Mouse (Mus musculus): Measurements from ENCODE around the gene Fnbp1l. TPM values are rescaled to one million over a fixed set of nuclear protein-coding genes. Genes with fewer than 3 reads are reported as not detected.

The Fnbp1l gene
- polyA plus RNA-seq, 1 experiment from 2014 or later = 64.0 TPM

GRCm38 (mm10) chr3:122547469-122547868 lies 72.0 kb downstream of the Fnbp1l start:
- H3K36me3 ChIP-seq (ENCODE audit: control insufficient read depth, insufficient read depth, low read length) = peaks cover 53% of the 10 kb centered on the region
- H3K27ac ChIP-seq (ENCODE audit: low read depth, low read length) = no peak overlapping the region
- H3K9ac ChIP-seq (ENCODE audit: low read depth, low read length) = no peak overlapping the region
- ATAC-seq (ENCODE audit: low FRiP score, low TSS enrichment) = no peak
- no peaks in the 10 kb centered on the region for H3K4me1 ChIP-seq (ENCODE audit: control insufficient read depth, insufficient read depth, low read length)
- no peaks in the 10 kb centered on the region for H3K9me3 ChIP-seq (ENCODE audit: control insufficient read depth, low read length)
- no peak overlapping the region for H3K4me2 ChIP-seq (replicated peaks; ENCODE audit: low read depth, low read length)
- H3K4me3 ChIP-seq (ENCODE audit: low read length) = no peak overlapping the region
- no peaks in the 10 kb centered on the region for H3K27me3 ChIP-seq (ENCODE audit: control insufficient read depth, insufficient read depth, low read length)
- WGBS = 78% methylated on average over 4 of the region's 4 CpGs

GRCm38 (mm10) chr3:122545346-122545745 lies 74.2 kb downstream of the Fnbp1l start:
- H3K4me3 ChIP-seq (ENCODE audit: low read length) = no peak overlapping the region
- H3K4me2 ChIP-seq (replicated peaks; ENCODE audit: low read depth, low read length) = no peak overlapping the region
- no peaks in the 10 kb centered on the region for H3K9me3 ChIP-seq (ENCODE audit: control insufficient read depth, low read length)
- no peak for ATAC-seq (ENCODE audit: low FRiP score, low TSS enrichment)
- H3K36me3 ChIP-seq (ENCODE audit: control insufficient read depth, insufficient read depth, low read length) = peaks cover 71% of the 10 kb centered on the region
- H3K4me1 ChIP-seq (ENCODE audit: control insufficient read depth, insufficient read depth, low read length) = no peaks in the 10 kb centered on the region
- H3K27me3 ChIP-seq (ENCODE audit: control insufficient read depth, insufficient read depth, low read length) = no peaks in the 10 kb centered on the region
- WGBS = 82% methylated on average over 2 of the region's 2 CpGs
- no peak overlapping the region for H3K27ac ChIP-seq (ENCODE audit: low read depth, low read length)
- H3K9ac ChIP-seq (ENCODE audit: low read depth, low read length) = no peak overlapping the region

GRCm38 (mm10) chr3:122540918-122541317 lies 78.6 kb downstream of the Fnbp1l start:
- Histone ChIP-seq H3K4me3 (ENCODE audit: low read length) (no peak overlapping the region), H3K27me3 (ENCODE audit: control insufficient read depth, insufficient read depth, low read length) (no peaks in the 10 kb centered on the region), H3K4me2 (replicated peaks; ENCODE audit: low read depth, low read length) (no peak overlapping the region), H3K4me1 (ENCODE audit: control insufficient read depth, insufficient read depth, low read length) (no peaks in the 10 kb centered on the region), H3K36me3 (ENCODE audit: control insufficient read depth, insufficient read depth, low read length) (peaks cover 78% of the 10 kb centered on the region), H3K9ac (ENCODE audit: low read depth, low read length) (no peak overlapping the region), H3K27ac (ENCODE audit: low read depth, low read length) (no peak overlapping the region), H3K9me3 (ENCODE audit: control insufficient read depth, low read length) (no peaks in the 10 kb centered on the region)
- ATAC-seq (ENCODE audit: low FRiP score, low TSS enrichment) = 0 out of 2 replicates have a peak, but pooled peaks have one; percentile 9
- 74% methylated on average over 4 of the region's 4 CpGs for WGBS

GRCm38 (mm10) chr3:122539961-122540690 lies 79.4 kb downstream of the Fnbp1l start:
- Histone ChIP-seq H3K4me2 (replicated peaks; ENCODE audit: low read depth, low read length) (no peak overlapping the region), H3K27me3 (ENCODE audit: control insufficient read depth, insufficient read depth, low read length) (no peaks in the 10 kb centered on the region), H3K4me1 (ENCODE audit: control insufficient read depth, insufficient read depth, low read length) (no peaks in the 10 kb centered on the region), H3K27ac (ENCODE audit: low read depth, low read length) (no peak overlapping the region), H3K9me3 (ENCODE audit: control insufficient read depth, low read length) (no peaks in the 10 kb centered on the region), H3K4me3 (ENCODE audit: low read length) (no peak overlapping the region), H3K36me3 (ENCODE audit: control insufficient read depth, insufficient read depth, low read length) (peaks cover 75% of the 10 kb centered on the region), H3K9ac (ENCODE audit: low read depth, low read length) (no peak overlapping the region)
- ATAC-seq (ENCODE audit: low FRiP score, low TSS enrichment) = no peak
- 67% methylated on average over 17 of the region's 17 CpGs for WGBS

DNA sequence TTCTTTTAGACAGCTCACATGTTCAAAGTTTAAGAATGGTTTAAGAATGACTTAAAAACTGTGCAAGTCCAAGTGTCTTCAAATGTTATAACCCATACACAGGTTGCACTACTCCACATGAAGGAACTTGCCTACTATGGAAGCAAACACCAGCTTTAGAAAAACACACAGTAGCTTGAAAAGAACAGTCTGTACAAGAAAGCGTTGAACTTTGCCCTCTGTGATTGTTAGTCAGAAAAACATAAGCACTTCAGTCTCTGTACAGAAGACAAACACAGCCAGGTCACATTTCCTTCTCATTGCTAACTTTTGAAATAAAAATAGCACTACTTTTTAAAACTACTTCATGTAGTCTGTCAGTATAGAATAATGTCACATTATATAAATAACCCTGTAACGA lies 80.7 kb downstream of the Fnbp1l start:
- no peak for ATAC-seq (ENCODE audit: low FRiP score, low TSS enrichment)
- 76% methylated on average over 2 of the region's 2 CpGs for WGBS
- no peaks in the 10 kb centered on the region for H3K9me3 ChIP-seq (ENCODE audit: control insufficient read depth, low read length)

DNA sequence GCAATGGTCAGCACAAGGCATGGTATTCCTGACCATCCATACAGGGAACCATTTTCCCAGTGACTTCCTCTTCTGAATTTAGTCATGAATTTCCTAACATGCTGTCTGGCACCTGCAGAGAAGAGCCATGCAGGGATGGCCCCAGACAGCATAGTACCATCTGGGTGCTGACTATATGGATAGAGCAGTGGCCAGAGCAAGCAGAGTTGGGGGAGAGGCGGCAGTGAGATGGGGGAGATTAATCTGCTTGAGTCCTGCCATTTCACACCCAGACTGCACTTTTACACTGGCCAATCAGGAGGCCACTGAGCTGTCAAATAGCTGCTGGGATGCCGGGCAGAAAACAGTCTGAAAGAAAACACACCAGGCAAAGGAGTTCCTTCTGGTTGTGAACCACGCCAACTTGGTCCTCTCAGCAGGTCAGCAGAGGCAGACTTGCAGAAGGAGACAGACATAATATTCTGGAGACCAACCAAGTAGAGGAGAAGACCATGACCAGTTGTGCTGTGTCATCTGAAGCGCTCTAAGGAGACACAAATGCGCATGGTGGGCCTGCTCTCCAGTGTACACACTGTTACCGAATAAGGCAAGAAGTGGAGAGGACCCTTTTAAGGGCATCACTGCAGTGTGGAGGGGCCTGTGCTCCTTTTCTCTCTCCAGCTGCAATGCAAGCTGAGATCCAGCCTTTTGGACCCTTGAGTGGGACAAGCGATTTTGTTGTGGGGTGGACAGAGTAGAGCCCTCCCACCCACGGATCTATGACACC lies 83.4 kb downstream of the Fnbp1l start:
- no peaks in the 10 kb centered on the region for H3K9me3 ChIP-seq (ENCODE audit: control insufficient read depth, low read length)
- H3K36me3 ChIP-seq (ENCODE audit: control insufficient read depth, insufficient read depth, low read length) = peaks cover 38% of the 10 kb centered on the region
- no peak overlapping the region for H3K4me2 ChIP-seq (replicated peaks; ENCODE audit: low read depth, low read length)
- no peak overlapping the region for H3K9ac ChIP-seq (ENCODE audit: low read depth, low read length)
- H3K4me3 ChIP-seq (ENCODE audit: low read length) = no peak overlapping the region
- WGBS = 84% methylated on average over 8 of the region's 8 CpGs
- no peak overlapping the region for H3K27ac ChIP-seq (ENCODE audit: low read depth, low read length)
- ATAC-seq (ENCODE audit: low FRiP score, low TSS enrichment) = no peak
- H3K27me3 ChIP-seq (ENCODE audit: control insufficient read depth, insufficient read depth, low read length) = no peaks in the 10 kb centered on the region
- no peaks in the 10 kb centered on the region for H3K4me1 ChIP-seq (ENCODE audit: control insufficient read depth, insufficient read depth, low read length)

More for the DNA sequence above, 80.7 kb downstream of the Fnbp1l start:
- no peak overlapping the region for H3K27ac ChIP-seq (ENCODE audit: low read depth, low read length)
- no peak overlapping the region for H3K4me3 ChIP-seq (ENCODE audit: low read length)
- H3K36me3 ChIP-seq (ENCODE audit: control insufficient read depth, insufficient read depth, low read length) = peaks cover 63% of the 10 kb centered on the region
- no peak overlapping the region for H3K4me2 ChIP-seq (replicated peaks; ENCODE audit: low read depth, low read length)
- H3K27me3 ChIP-seq (ENCODE audit: control insufficient read depth, insufficient read depth, low read length) = no peaks in the 10 kb centered on the region
- no peak overlapping the region for H3K9ac ChIP-seq (ENCODE audit: low read depth, low read length)
- H3K4me1 ChIP-seq (ENCODE audit: control insufficient read depth, insufficient read depth, low read length) = no peaks in the 10 kb centered on the region

DNA sequence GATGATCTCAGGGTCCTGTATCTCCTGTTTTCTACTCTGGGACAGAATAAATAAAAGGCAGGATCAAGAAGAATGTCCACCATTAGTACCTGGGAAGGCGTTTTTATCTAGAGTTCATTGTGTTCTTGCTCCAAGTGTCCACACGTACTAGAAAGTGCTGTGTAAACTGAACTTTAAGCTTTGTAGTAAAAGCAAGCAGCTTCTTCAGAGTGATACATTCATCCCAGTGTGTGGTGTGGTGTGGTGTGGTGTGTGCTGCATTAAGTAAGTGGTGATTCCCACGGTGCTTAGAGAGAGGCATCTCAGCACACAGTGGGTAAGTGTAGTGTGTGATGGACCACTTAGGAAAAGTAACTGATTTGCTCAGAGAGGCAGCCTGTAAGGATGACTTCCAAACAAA lies 91.0 kb downstream of the Fnbp1l start:
- ATAC-seq (ENCODE audit: low FRiP score, low TSS enrichment) = no peak
- Histone ChIP-seq H3K9ac (ENCODE audit: low read depth, low read length) (no peak overlapping the region), H3K27me3 (ENCODE audit: control insufficient read depth, insufficient read depth, low read length) (no peaks in the 10 kb centered on the region), H3K36me3 (ENCODE audit: control insufficient read depth, insufficient read depth, low read length) (peaks cover 12% of the 10 kb centered on the region; the same call in 1 of the 2 replicates), H3K4me3 (ENCODE audit: low read length) (no peak overlapping the region), H3K4me2 (replicated peaks; ENCODE audit: low read depth, low read length) (no peak overlapping the region), H3K27ac (ENCODE audit: low read depth, low read length) (no peak overlapping the region), H3K9me3 (ENCODE audit: control insufficient read depth, low read length) (no peaks in the 10 kb centered on the region), H3K4me1 (ENCODE audit: control insufficient read depth, insufficient read depth, low read length) (no peaks in the 10 kb centered on the region)
- WGBS = 89% methylated on average over 3 of the region's 3 CpGs

GRCm38 (mm10) chr3:122521294-122521693 lies 98.2 kb downstream of the Fnbp1l start:
- Histone ChIP-seq H3K9ac (ENCODE audit: low read depth, low read length) (no peak overlapping the region), H3K27me3 (ENCODE audit: control insufficient read depth, insufficient read depth, low read length) (no peaks in the 10 kb centered on the region), H3K27ac (ENCODE audit: low read depth, low read length) (no peak overlapping the region), H3K4me1 (ENCODE audit: control insufficient read depth, insufficient read depth, low read length) (peaks cover 18% of the 10 kb centered on the region; the same call in 1 of the 2 replicates), H3K9me3 (ENCODE audit: control insufficient read depth, low read length) (no peaks in the 10 kb centered on the region), H3K4me2 (replicated peaks; ENCODE audit: low read depth, low read length) (no peak overlapping the region), H3K36me3 (ENCODE audit: control insufficient read depth, insufficient read depth, low read length) (peaks cover 18% of the 10 kb centered on the region; the same call in 1 of the 2 replicates), H3K4me3 (ENCODE audit: low read length) (no peak overlapping the region)
- ATAC-seq (ENCODE audit: low FRiP score, low TSS enrichment) = no peak
- WGBS = 29% methylated on average over 1 of the region's 1 CpGs

DNA sequence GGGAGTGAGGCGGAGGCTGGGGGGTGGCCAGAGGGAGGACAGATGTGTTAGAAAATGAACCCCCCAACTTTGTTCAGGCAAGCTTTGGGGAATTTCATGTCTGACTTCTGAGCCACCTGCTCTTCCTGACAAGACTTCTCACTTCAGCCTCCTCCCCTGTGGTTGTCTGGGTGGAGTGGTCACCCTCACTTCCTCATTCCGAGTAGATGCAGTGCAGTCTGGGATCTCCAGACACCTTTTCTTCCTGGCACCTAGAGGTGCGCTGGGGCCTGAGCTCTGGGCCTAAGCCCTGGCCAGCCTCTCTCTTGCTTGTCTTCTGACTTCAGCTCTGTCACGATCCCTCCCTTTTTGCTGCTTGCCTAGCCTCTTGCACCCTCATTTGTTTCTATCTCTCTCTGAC lies 98.6 kb downstream of the Fnbp1l start:
- Histone ChIP-seq H3K4me1 (ENCODE audit: control insufficient read depth, insufficient read depth, low read length) (peaks cover 18% of the 10 kb centered on the region; the same call in 1 of the 2 replicates), H3K9me3 (ENCODE audit: control insufficient read depth, low read length) (no peaks in the 10 kb centered on the region), H3K27ac (ENCODE audit: low read depth, low read length) (no peak overlapping the region), H3K9ac (ENCODE audit: low read depth, low read length) (no peak overlapping the region), H3K4me3 (ENCODE audit: low read length) (no peak overlapping the region), H3K27me3 (ENCODE audit: control insufficient read depth, insufficient read depth, low read length) (no peaks in the 10 kb centered on the region), H3K4me2 (replicated peaks; ENCODE audit: low read depth, low read length) (no peak overlapping the region), H3K36me3 (ENCODE audit: control insufficient read depth, insufficient read depth, low read length) (peaks cover 17% of the 10 kb centered on the region; the same call in 1 of the 2 replicates)
- 88% methylated on average over 4 of the region's 4 CpGs for WGBS
- no peak for ATAC-seq (ENCODE audit: low FRiP score, low TSS enrichment)

All from kidney, embryonic 14.5 days (tissue).